Mouse (Mus musculus) G1E (cell line): ENCODE data around the gene Acsm1. TPM values are rescaled to one million over a fixed set of nuclear protein-coding genes. Genes with fewer than 3 reads are reported as not detected.

Experiments used
- ATAC-seq: 2 replicates; pipeline ENCODE4 v1.8.0; 2016; ENCODE audit warnings: mild to moderate bottlenecking; ENCODE audit not compliant: insufficient number of reproducible peaks, poor library complexity, low FRiP score, severe bottlenecking; ENCODE audit errors: extremely low read depth
- DNase-seq: peaks from one replicate; pipeline ENCODE4 v3.0.0; 2012; ENCODE audit warnings: low spot score
- H3K27me3 ChIP-seq: 2 replicates; pipeline ENCODE4 v1.6.1; 2012; ENCODE audit warnings: mild to moderate bottlenecking, low read length, inconsistent platforms; ENCODE audit not compliant: insufficient read depth
- H3K36me3 ChIP-seq: replicated peaks from 2 replicates; pipeline ENCODE3; 2012; ENCODE audit warnings: mild to moderate bottlenecking, inconsistent platforms
- H3K4me1 ChIP-seq: 2 replicates; pipeline ENCODE4 v1.6.1; 2012; ENCODE audit warnings: low read depth, low read length, inconsistent platforms, mixed read lengths; ENCODE audit not compliant: insufficient read depth
- H3K4me3 ChIP-seq: 2 replicates; pipeline ENCODE4 v1.5.1; 2012; ENCODE audit warnings: low read depth, mild to moderate bottlenecking, inconsistent platforms, low read length, moderate library complexity, mixed read lengths
- H3K9me3 ChIP-seq: replicated peaks from 2 replicates; pipeline ENCODE4 v1.6.1; 2012; ENCODE audit warnings: inconsistent platforms
- CTCF ChIP-seq: IDR thresholded peaks from 2 replicates; pipeline ENCODE4 v1.5.1; 2012; ENCODE audit warnings: low read depth, low read length, inconsistent platforms, mixed read lengths
- GATA1 ChIP-seq: IDR thresholded peaks from 2 replicates; pipeline ENCODE4 v1.6.1; 2012; ENCODE audit warnings: borderline replicate concordance, low read length, inconsistent platforms, mixed read lengths
- GATA2 ChIP-seq: IDR thresholded peaks from 2 replicates; pipeline ENCODE4 v1.6.1; 2012; ENCODE audit warnings: low read depth, low read length, inconsistent platforms, borderline replicate concordance
- POLR2AphosphoS5 ChIP-seq: IDR thresholded peaks from 2 replicates; pipeline ENCODE4 v1.6.1; 2012; ENCODE audit warnings: low read depth, low read length, inconsistent platforms; ENCODE audit not compliant: insufficient replicate concordance
- TAL1 ChIP-seq: conservative IDR thresholded peaks from 2 replicates; pipeline ENCODE4 v1.6.1; 2012; ENCODE audit warnings: low read depth, low read length, inconsistent platforms, mixed read lengths
- polyA plus RNA-seq: library from polyadenylated mRNA; stranded (reverse); fragments of >175 nt; gene quantifications from 2 replicates; pipeline ENCODE4 v1.2.3, GENCODE M21; 2012
- total RNA-seq, 2 experiments: library from RNA; stranded (forward) in 1 of 2; stranded (reverse) in 1 of 2; fragments of 200-1000 nt in 1 of 2; fragments of >200 nt in 1 of 2; fragmentation: Nextera tagmentation in 1 of 2; gene quantifications; 2 replicates each; pipeline ENCODE4 v1.2.3; 2014 to 2017

The Acsm1 gene
- total and polyA plus RNA-seq, 3 experiments: not detected

DNA sequence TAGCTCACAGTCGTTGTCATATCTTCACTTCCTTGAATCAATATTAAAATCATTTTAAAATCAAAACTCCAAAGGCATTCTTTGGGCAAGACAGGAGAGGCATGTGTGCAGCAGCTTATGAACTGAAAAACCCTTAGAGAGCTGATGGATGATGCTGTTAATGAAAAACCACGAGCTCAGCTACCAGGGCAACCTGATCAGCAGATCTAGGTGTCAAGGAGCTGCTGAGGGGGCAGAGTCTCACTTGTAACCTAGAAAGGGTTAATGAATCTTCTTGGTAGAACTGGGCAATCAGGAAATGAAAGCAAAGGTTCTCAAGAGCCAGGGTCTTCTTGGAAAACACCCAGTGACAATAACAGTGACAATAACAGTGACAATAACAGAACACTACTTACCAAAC, 10.3 kb upstream of the Acsm1 start:
- no peak for TF ChIP-seq POLR2AphosphoS5
- H3K4me3 ChIP-seq: no peak overlapping the region
- ATAC-seq: no peak

GRCm38 (mm10) chr7:119601195-119601953, 5.5 kb upstream of the Acsm1 start:
- no peaks in the 10 kb centered on the region for H3K36me3 ChIP-seq
- DNase-seq (no peak), ATAC-seq (no peak)
- no peak overlapping the region for H3K4me3 ChIP-seq
- H3K27me3 ChIP-seq: no peaks in the 10 kb centered on the region
- H3K9me3 ChIP-seq: no peaks in the 10 kb centered on the region
- TF ChIP-seq CTCF (no peak), GATA2 (no peak), TAL1 (no peak), POLR2AphosphoS5 (no peak), GATA1 (no peak)
- H3K4me1 ChIP-seq: no peaks in the 10 kb centered on the region

More for the DNA sequence above, 10.3 kb upstream of the Acsm1 start:
- Histone ChIP-seq H3K9me3 (no peaks in the 10 kb centered on the region), H3K36me3 (no peaks in the 10 kb centered on the region), H3K4me1 (no peaks in the 10 kb centered on the region), H3K27me3 (no peaks in the 10 kb centered on the region)
- DNase-seq: no peak

DNA sequence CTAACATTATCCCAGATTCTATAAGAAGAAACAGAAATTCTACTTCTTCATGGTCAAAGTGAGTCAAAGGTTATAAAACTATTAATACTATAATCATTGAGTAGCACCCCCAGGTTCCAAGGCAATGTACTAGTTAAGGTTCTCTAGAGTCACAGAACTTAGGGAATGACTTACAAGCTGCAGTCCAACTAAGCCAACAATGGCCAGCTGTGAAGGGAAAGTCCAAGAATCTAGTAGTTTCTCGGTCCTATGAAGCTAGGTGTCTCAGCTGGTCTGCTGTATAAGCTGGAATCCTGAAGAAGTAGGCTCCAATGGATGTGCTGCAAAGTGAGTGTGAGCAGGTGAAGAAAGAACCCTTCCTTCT, 4.9 kb upstream of the Acsm1 start:
- Histone ChIP-seq H3K27me3 (no peaks in the 10 kb centered on the region), H3K4me1 (no peaks in the 10 kb centered on the region), H3K9me3 (no peaks in the 10 kb centered on the region), H3K4me3 (no peak overlapping the region), H3K36me3 (no peaks in the 10 kb centered on the region)
- TF ChIP-seq CTCF (no peak), GATA2 (no peak), TAL1 (no peak), POLR2AphosphoS5 (no peak), GATA1 (no peak)
- ATAC-seq (no peak), DNase-seq (no peak)

DNA sequence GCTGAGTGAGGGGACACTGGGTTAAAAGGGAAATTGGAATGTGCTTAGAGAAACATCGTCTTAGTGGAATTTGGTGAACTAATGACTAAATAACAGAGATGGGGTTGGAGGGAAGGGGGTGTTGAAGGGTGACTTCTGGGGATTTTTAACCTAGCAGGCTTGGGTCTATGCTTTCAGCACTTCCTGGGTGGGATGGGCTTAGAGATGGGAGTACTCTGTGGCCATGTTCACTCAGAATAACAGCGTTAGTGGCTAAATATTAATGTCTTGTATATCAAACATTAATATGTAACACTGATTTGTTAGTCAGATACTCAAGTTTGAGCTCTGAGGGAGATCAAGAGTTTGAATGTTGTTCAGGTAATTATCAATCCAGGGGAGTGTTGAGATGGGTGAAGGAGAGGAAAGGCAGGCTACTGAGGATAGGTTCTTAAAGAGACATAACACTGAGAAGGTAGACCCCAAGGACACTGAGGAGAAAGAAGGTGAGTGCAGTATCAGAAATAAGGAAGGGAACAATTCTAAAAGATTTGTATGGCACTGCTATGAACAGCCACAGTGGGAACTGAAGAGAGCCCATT, 1.8 kb upstream of the Acsm1 start:
- Histone ChIP-seq H3K27me3 (no peaks in the 10 kb centered on the region), H3K4me3 (no peak overlapping the region), H3K9me3 (no peaks in the 10 kb centered on the region), H3K4me1 (no peaks in the 10 kb centered on the region), H3K36me3 (no peaks in the 10 kb centered on the region)
- DNase-seq: no peak
- TF ChIP-seq GATA1 (no peak), POLR2AphosphoS5 (no peak), CTCF (no peak), GATA2 (no peak), TAL1 (no peak)
- ATAC-seq: no peak

- Histone ChIP-seq H3K36me3 (no peaks in the 10 kb centered on the region), H3K9me3 (no peaks in the 10 kb centered on the region), H3K27me3 (no peaks in the 10 kb centered on the region), H3K4me3 (no peak overlapping the region), H3K4me1 (no peaks in the 10 kb centered on the region)
- ATAC-seq: no peak
- no peak for DNase-seq
- TF ChIP-seq POLR2AphosphoS5: no peak
- TF ChIP-seq GATA1: no peak
- no peak for TF ChIP-seq TAL1
- TF ChIP-seq CTCF: no peak
These were observed 731 bp upstream of the Acsm1 start for GRCm38 (mm10) chr7:119605926-119606663.

- Histone ChIP-seq H3K4me3 (no peak overlapping the region), H3K4me1 (no peaks in the 10 kb centered on the region), H3K9me3 (no peaks in the 10 kb centered on the region), H3K36me3 (no peaks in the 10 kb centered on the region), H3K27me3 (no peaks in the 10 kb centered on the region)
- ATAC-seq (no peak), DNase-seq (no peak)
- TF ChIP-seq POLR2AphosphoS5: no peak
- TF ChIP-seq GATA2: no peak
- no peak for TF ChIP-seq TAL1
- TF ChIP-seq CTCF: no peak
- no peak for TF ChIP-seq GATA1
These were observed 1.1 kb downstream of the Acsm1 start for GRCm38 (mm10) chr7:119607796-119608515.
